Mouse (Mus musculus) embryonic fibroblast, embryonic 13.5 days (primary cell): ENCODE data around the gene Gm9887.

Source experiments
- CTCF ChIP-seq: IDR thresholded peaks from 2 replicates; pipeline ENCODE4 v1.5.1; 2011; ENCODE audit warnings: mild to moderate bottlenecking, control low read depth, low read length, moderate library complexity, borderline replicate concordance; ENCODE audit not compliant: insufficient read depth
- POLR2A ChIP-seq: IDR thresholded peaks from 2 replicates; pipeline ENCODE4 v1.6.1; 2011; ENCODE audit warnings: low read depth, mild to moderate bottlenecking, control low read depth, low read length, moderate library complexity

DNA sequence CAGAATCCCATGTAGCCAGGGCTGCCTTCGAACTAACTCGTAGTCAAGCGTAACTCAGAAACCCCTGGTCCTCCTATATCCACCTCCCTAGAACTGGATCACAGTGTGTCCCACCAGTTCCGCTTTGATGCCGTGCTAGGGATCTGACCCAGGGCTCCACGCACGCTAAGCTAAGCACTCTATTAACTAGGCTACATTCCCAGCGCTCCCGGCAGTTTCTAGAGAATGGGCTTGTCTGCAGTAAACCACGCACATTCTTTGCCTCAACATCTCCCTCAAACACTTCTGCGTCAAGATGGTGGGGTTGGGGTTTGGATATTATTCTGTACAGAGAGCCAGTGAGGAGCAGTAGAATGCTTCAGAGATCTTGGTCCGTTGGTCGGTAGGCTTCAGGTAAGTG, 46.3 kb upstream of the Gm9887 start:
- TF ChIP-seq POLR2A = no peak
- TF ChIP-seq CTCF = no peak
